Mouse (Mus musculus) c-Kit-negative CD71-positive TER-119-positive erythroid progenitor cells, embryonic 14.5 days (primary cell): ENCODE results near the gene BC107364.
"Not testable (repeated sequence)": the region's sequence is repeated elsewhere in the genome, so short reads cannot be mapped to it uniquely, and the experiment has no call there.

ENCODE experiments used
- DNase-seq: peaks from one replicate; pipeline ENCODE4 v3.0.0-alpha.2; 2013; ENCODE audit warnings: low read depth, low spot score

BC107364 gene

DNA sequence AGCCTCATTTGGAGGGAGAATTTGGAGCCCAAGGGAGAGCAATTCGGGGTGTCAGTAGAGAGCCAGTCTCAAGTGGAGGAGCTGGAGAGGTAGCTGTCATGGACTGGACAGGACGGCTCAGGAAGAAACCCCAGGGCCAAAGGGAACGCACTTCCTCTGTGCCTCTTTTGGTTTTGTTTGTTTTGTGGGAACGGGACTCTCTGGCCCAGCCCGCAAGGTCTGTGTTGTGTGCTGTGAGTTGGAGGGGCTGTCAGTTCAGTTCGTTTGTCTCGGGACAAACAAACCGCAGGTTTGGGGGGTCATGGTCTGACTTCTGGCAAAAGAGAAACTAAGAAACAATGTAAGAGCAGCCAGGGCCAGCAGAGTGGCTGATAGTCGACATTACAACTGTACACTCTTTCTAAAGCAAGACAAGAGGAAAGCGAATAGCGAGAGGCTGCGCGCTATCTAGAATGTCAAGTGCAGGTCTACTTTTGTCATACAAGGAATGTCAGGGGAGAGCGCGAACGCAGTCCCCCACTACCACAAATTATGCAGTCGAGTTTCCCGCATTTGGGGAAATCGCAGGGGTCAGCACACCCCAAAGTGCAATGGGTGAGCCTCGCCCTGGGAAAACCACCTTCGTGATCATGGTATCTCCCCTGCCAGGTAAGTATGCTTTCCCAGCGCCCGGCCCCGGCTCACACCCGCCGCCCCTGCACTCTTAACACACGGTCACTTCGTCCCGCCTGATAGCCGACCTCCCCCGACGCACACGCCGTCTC, 34.1 kb upstream of the BC107364 start:
- DNase-seq: not testable (repeated sequence)

DNA sequence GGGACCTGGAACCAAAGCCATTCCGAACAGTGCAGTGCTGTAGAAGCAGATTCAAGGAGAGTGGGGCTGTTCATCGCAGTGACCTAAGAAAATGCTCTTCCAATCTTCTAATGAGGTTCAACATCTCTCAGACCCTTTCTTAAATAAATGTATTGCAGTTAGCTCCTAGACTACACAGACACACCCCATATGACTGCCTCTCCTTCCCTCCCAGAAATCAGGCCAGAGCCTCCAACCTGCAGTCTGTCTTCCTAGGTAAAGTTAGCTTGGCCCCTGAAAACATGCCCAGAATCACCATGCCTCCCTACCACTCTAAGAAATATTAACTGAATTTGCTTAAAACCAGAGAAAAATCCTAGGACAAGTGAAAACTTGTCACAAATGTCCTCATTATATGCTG, 33.3 kb upstream of the BC107364 start:
- DNase-seq: no peak

DNA sequence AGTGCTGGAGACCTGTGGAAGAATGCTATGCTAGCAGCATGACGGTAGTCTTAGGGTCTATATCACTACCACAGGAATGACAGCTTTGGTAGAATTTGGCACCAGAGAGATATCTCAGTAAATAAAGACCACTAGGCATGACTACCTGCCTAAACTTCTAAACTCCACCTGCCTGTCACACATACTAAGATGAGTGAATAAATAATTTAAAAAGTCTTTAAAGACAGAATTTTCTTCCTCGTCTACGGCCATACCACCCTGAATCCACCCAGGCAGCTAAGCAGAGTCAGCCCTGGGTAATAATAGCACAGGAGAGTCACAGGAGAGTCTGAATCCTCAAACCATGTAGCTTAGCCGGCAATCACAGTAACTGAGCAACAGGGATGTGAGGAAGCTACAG, 32.8 kb upstream of the BC107364 start:
- DNase-seq: no peak

DNA sequence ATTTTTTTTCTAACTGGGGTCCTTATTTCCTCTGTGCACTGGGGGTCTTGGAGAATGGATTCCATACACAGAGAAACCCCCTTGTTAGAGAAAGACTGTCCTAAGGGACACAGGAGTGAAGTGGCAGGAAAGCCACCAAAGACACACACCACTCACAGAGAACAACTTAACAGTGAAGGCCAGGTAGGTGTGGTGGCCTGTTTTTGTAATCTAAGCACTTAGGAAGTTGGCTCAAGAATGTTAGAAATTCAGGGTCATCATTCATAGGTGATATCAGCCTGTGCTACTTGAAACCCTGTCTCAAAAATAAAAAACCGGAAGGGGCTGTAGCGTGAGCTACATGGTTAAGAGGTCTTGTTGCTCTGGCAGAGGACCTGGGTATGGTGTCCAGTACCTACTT, 31.8 kb upstream of the BC107364 start:
- no peak for DNase-seq

DNA sequence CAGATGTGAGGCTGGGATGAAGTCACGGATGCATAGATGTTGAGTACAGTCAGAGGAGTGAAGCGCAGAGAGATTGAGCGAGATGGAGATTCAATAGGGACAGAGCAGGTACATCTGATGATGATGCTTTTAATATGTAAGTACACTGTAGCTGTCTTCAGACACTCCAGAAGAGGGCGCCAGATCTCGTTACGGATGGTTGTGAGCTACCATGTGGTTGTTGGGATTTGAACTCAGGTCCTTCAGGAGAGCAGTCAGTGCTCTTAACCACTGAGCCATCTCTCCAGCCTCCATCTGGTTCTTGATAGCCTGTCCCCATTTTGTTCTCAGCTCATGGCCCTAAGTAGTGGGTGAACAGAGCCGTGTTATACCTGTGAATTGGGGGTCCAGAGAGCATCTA, 30.9 kb upstream of the BC107364 start:
- DNase-seq: not testable (repeated sequence)

DNA sequence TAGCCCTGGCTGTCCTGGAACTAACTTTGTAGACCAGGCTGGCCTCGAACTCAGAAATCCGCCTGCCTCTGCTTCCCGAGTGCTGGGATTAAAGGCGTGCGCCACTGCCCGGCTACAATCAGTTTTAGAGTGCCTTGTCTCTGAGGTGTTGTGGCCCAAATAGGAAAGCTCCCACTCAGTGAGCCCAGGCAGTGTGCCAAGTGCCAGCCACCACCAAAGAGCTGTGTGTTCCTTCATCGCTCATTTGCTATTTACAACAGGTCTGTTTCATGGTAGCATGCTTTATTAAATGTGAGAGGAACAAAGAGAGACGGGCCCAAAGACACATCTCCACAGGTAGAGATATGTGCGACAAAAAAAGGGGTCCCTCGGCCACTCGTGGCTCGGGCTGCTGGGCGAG, 30.3 kb upstream of the BC107364 start:
- no peak for DNase-seq

DNA sequence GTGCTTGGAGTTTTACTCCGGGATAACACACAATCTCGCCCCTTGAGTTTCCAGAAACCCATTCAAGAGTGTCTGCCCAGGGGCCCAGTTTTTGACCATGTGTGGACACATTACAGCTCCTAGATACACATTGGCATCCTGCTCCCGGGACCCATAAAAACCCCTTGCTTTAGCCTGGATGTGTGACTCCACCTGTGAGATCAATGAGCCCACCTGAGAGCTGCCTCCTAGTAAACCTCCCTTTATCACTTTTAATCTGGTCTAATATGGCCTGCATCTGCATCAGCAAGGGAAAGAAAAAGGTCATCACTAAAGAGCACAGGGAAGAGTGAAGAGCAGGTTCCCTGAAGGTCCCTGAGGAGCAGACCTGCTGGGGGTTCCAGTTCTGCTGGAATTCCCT, 29.8 kb upstream of the BC107364 start:
- DNase-seq: no peak

DNA sequence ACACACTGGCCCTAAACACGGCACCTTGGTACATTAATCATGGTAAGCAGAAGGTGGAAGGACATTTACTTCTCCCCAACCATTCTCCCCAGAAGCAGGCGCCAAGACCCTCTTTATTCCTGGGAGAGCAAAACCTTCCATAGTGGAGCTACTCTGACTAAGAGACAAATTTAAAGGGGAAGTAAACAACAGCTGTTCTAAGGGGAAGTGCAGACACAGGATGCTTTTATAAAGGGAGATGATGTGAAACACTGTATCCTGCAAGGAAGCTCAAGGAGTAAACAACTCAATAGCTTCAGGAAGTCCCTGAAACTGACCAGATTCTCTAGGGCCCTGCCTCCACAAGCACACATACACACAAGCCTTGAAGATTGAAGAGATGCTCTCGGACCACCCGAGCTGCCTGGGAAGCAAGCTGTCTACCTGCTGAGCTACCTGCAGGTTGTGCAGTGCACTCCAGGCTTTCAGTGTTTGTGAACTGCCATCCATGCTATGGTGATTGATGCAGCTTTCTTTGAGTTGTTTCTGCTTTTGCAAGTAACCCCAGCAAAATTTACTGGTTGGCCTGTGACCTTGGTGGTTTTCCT, 28.7 kb upstream of the BC107364 start:
- DNase-seq: no peak

DNA sequence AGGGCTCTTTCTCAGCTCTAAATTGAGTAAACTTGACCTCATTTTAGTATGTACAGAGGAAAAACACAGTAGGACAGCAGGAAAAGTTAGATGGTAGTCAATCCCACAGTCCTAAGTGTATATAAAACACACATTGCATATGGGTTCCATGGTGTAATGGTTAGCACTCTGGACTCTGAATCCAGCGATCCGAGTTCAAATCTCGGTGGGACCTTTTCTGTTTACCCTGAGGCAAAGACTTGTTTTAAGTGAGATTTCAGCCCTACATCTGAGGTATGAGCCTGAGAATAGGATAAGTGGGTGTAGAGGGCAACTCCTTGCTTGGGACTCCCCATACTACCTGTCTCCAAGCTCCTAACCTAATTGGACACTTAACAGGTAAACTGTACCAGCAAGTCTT, 27.1 kb upstream of the BC107364 start:
- DNase-seq: no peak

DNA sequence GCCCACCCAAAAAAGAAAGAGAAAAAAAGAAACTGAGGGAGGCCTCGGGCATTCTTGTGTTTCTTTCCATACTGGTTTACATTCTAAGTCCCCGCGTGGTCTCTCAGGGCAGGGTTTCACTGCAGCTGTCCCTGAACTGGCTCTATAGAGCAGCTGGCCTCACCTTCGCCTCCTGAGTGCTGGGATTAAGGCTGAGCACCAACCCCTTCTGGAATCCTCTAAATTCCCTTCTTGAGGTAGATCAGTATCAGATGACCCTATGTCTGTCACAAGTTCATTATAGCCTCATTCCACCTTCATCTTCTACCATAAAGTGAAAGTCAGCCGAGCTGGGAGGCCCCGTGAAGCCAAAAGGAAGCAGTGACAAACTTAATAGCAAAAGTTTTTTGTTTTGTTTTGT, 25.5 kb upstream of the BC107364 start:
- no peak for DNase-seq

DNA sequence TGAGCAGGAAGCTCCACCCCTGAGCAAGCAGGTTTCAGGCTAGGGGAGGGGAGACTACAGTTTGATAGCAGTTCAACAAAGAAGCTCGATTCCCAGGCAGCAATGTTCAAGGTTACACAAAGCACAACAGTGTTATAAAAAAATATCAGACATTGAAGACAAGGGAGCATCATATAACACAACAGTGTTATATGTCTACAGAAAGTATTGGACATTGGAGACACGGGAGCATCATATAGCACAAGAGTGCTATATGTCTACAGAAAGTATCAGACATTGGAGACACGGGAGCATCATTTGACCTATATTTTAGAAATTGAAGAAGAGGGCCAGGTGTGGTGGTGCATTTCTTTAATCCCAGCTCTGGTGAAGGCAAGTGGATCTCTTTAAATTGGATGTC, 25.0 kb upstream of the BC107364 start:
- no peak for DNase-seq

DNA sequence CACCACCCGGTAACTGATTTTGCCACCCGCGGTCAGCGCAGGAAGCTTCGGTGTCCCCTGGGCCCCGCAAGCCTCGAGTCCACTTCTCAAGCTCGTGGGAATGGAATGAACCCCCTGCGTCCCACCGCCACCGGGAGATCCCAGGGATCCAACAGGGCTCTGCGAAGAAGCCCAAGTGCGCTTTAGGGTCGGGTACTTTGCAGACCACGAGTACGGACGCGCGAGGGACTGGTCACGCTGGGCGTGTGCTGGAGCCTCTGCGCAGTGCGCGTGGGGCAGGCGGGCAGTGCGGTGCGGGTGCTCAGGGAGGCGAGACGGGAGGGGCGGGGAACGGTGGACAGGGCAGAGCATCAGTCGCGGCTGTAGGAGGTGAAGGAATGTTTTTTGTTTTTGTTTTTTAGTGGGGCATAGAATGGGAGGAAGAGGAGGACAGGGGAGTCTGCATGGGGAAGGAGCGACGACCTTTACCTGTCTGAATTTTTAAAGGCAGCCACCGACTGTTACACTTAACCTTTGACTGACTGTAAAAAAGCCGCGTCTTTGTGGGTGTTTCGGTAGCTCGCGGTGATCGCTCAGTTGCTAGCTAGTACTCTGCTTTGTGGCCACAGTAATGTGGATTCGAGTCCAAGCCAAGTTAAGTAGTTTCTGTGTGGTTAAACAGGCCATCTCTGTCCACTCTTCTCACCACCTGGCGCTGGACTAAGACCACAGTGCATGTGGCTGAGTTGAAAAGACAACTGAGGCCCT, 23.0 kb upstream of the BC107364 start:
- DNase-seq: no peak

DNA sequence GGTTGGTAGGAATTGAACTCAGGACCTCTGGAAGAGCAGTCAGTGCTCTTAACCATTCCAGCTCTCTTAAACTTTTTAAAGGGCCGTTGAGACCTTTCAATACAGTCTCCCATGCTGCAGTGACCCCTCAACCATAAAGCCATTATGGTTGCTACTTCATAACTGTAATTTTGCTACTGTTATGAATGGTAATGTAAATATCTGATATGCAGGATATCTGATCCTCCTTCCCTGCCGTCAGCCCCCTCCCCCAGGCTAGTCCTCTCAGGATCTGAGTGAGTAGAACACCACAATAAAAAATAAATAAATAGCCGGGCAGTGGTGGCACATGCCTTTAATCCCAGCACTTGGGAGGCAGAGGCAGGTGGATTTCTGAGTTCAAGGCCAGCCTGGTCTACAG, 21.4 kb upstream of the BC107364 start:
- not testable (repeated sequence) for DNase-seq

DNA sequence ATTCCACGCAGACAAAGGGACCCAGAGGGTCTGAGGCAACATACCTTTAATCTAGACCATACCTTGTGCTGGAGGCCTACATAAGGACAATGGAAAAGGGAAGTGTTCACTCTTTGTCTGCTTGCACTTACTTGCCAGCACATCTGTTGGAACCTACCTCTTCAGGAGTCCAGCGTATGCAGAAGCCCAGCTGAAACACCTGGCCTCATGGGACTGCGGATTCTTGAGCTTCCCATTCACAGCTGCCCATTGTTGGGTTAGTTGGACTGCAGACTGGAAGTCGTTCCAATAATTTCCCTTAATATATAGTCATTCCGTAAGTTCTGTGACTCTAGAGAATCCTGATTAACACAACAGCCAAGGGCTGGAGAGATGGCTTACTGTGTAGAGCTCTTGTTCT, 20.0 kb upstream of the BC107364 start:
- DNase-seq: no peak

DNA sequence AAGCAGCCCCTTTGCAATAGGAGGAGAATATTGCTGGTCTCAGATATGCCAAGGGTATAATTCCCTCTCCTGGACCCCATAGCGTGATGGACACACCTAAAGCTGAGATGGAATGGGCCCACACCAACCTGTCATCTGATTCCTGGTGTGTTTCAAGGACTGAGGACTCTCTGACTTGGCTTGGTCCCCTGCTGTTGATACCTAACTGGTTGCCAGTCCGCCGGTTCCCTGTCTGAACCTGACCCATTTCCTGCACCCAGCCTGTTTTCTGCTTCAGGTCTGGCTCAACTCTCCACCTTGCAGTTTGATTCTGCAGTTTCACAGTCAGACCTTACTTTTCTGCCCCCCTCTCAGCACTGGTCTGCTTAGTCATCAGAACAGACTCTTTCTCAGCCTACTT, 17.5 kb upstream of the BC107364 start:
- no peak for DNase-seq

DNA sequence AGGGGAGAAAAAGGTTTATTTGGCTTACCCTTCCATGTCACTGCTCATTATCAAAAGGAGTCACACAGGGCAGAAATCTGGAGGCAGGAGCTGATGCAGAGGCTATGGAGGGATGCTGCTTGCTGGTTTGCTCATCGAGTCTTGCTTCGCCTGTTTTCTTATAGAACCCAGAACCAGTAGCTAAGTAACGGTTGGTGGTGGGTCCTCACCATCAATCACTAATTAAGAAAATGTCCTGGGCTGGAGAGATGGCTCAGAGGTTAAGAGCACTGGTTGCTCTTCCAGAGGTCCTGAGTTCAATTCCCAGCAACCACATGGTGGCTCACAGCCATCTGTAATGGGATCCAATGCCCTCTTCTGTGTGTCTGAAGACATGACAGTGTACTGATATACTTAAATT, 16.2 kb upstream of the BC107364 start:
- DNase-seq: not testable (repeated sequence)

DNA sequence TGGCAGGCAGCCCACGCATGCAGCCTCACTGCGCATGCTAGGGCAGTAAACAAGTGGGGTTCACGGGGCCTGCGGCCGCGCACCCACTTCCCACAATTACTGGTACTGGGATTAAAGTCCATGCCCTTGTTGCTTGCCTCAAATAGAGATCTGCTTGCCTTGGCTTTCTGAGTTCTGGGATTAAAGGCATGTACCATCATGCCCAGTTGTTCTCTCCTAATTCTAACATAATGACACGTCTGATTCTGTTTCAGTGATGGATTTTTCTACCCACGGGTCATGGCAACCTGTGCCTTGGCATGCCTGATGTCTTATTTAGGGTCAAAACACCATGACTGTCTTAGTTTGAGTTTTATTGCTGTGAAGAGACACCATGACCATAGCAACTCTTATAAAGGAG, 15.5 kb upstream of the BC107364 start:
- DNase-seq: no peak

DNA sequence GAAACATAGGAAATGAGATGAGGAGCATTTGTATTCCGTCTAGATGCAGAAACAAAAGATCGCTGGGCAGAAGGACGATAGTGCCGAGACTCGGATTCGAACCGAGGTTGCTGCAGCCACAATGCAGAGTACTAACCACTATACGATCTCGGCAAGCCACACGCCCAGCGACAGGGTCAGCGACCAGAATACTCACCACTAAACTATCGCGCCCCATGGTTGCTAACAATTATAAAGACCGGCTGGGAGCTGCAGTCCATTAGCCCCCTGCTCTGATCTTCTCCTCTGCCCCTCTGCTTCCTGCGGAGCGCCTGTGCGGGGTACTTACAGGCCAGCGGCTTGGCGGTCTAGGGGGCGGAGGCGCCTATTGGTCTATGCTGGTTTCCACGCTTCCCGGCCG, 11.8 kb upstream of the BC107364 start:
- no peak for DNase-seq

DNA sequence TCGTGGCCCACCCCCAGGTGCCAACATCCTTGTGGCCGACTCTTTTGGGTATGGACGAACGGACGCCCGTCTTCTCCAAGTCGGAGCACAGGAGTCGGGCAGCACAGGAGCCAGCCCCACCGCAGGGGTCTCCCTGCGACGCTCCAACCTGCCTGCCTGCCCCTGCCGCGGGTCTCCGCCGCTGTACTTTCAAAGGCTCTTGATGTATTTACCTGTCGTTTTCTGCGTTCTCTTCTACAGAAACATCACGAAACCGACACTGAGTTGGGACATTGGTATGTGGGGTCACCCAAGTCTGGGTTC, 8.4 kb upstream of the BC107364 start:
- not testable (repeated sequence) for DNase-seq

DNA sequence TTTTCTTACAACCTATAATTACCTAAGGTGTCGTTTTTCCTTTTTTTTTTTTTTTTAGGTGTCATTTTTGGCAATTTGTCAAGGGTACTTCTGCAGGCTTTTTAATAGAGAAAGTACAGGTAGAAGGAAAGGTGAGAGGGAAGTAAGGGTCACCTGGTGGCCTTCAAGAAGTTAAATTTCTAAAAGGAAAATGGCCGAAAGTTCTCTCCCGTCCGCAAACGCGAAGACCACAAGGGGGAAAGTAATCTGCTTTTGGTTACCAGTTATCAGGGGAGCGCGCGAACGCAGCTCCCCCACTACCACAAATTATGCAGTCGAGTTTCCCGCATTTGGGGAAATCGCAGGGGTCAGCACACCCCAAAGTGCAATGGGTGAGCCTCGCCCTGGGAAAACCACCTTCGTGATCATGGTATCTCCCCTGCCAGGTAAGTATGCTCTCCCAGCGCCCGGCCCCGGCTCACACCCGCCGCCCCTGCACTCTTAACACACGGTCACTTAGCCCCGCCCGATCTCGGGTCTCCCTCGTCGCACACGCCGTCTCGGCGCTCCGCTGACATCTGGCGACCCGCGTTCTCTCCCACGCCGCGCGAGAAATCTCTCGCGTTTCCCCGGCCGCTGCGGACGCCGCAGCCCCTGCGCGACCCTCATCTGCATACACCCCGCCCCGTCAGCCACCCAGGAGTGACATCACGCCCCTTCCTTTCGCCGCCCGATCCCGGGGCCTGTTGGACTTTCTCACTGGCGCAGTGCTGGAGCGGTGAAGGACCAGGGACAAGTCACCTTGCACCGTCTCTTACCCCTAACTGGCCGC, 7.9 kb upstream of the BC107364 start:
- DNase-seq: not testable (repeated sequence)

DNA sequence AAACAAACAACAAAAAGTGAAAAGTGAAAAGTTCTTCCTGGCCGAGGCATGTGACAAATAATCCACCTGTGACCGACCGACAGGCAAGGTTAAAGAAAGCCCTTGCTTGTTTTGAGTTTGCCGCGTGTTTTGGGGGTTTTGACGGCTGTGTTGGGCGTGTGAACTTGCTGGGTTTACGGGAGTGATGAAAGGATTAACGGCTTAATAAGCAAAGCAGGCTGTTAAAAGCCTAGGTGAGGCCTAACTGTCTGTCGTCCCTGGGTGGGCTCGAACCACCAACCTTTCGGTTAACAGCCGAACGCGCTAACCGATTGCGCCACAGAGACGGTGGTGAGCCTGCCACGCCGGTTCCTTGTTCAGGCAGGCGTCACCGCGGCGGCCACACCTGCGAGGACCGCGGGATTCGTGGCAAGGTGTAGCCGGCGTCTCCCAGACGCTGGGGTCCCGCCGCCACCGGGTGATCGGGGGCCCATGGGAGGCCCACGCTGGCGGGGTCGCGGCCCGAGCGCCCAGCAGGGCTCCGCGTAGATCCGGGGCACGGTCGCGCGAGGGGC, 6.9 kb upstream of the BC107364 start:
- DNase-seq: not testable (repeated sequence)

DNA sequence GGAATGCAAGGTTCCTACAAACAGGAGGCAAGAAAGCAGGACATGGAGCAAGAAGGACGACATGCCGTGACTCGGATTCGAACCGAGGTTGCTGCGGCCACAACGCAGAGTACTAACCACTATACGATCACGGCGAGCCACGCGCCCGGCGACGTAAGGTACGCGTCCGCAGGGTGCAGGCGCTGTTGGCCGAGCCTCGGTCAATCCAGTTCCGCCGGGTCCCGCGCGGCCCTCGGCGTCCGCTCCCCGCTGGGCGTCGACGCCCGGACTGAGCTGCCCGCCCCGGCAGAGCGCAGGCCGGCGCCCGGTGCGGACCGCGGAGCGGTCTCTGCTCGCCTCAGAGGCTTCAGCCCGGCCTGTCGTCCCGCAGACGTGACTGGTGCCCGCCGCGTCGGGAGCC, 5.9 kb upstream of the BC107364 start:
- DNase-seq: not testable (repeated sequence)
